Mouse (Mus musculus) forebrain, embryonic 16.5 days (tissue): ENCODE results near the gene Il22ra1. TPM values are rescaled to one million over a fixed set of nuclear protein-coding genes. Genes with fewer than 3 reads are reported as not detected.
A peak's percentile ranks its signal among the peaks of the same experiment; 100 is the strongest.
"Not testable (repeated sequence)": the region's sequence is repeated elsewhere in the genome, so short reads cannot be mapped to it uniquely, and the experiment has no call there.

Source experiments
- ATAC-seq: fragments of 200-750 bp; cut with Nextera tagmentation; 2 replicates; pipeline ENCODE4 v1.8.0; 2017; ENCODE audit warnings: mild to moderate bottlenecking, moderate library complexity
- H3K27ac ChIP-seq: fragments of 300-500 bp; sonication (generic); 2 replicates; pipeline ENCODE4 v1.5.1; 2014; ENCODE audit warnings: low read length, control low read depth
- H3K27me3 ChIP-seq: fragments of 300-500 bp; sonication (generic); replicated peaks from 2 replicates; pipeline ENCODE4 v1.6.1; 2014; ENCODE audit warnings: low read length; ENCODE audit not compliant: control insufficient read depth, insufficient read depth
- H3K36me3 ChIP-seq: fragments of 300-500 bp; sonication (generic); 2 replicates; pipeline ENCODE4 v1.6.1; 2014; ENCODE audit not compliant: control insufficient read depth, insufficient read depth
- H3K4me1 ChIP-seq: fragments of 300-500 bp; sonication (generic); replicated peaks from 2 replicates; pipeline ENCODE4 v1.6.1; 2014; ENCODE audit warnings: low read length; ENCODE audit not compliant: control insufficient read depth, insufficient read depth
- H3K4me2 ChIP-seq: fragments of 300-500 bp; sonication (generic); 2 replicates; pipeline ENCODE4 v1.6.1; 2014; ENCODE audit warnings: mild to moderate bottlenecking, low read length, control low read depth
- H3K4me3 ChIP-seq: fragments of 300-500 bp; sonication (generic); replicated peaks from 2 replicates; pipeline ENCODE4 v1.5.1; 2014; ENCODE audit warnings: mild to moderate bottlenecking, low read length, control low read depth
- H3K9ac ChIP-seq: fragments of 300-500 bp; sonication (generic); replicated peaks from 2 replicates; pipeline ENCODE4 v1.6.1; 2014; ENCODE audit warnings: low read depth, low read length, control low read depth
- H3K9me3 ChIP-seq: fragments of 300-500 bp; sonication (generic); 2 replicates; pipeline ENCODE4 v1.6.1; 2016; ENCODE audit warnings: low read length; ENCODE audit not compliant: control insufficient read depth
- WGBS: fragments of 180-500 bp; shearing (Covaris S2); extraction: QIAGEN DNeasy Blood & Tissue Kit; methylation state at CpG from one replicate; pipeline ENCODE4 v1.1.7; 2014; 5-methylcytosine and 5-hydroxymethylcytosine counted together
- polyA plus RNA-seq: library from polyadenylated mRNA; unstranded; fragments of >200 nt; fragmentation: Nextera tagmentation; extraction: Ambion mirVana; gene quantifications from 2 replicates; pipeline ENCODE4 v1.2.1, GENCODE M21; 2015

The Il22ra1 gene
- polyA plus RNA-seq, 1 experiment from 2014 or later, result not detected

GRCm38 (mm10) chr4:135698498-135698897, 29.5 kb upstream of the Il22ra1 start:
- no peak overlapping the region for H3K27ac ChIP-seq
- WGBS, result 85% methylated on average over 7 of the region's 7 CpGs
- H3K9me3 ChIP-seq, result no peaks in the 10 kb centered on the region
- no peak overlapping the region for H3K4me3 ChIP-seq
- no peaks in the 10 kb centered on the region for H3K27me3 ChIP-seq
- H3K4me2 ChIP-seq, result no peak overlapping the region
- no peaks in the 10 kb centered on the region for H3K36me3 ChIP-seq
- no peak overlapping the region for H3K9ac ChIP-seq
- no peak for ATAC-seq
- H3K4me1 ChIP-seq, result no peaks in the 10 kb centered on the region

GRCm38 (mm10) chr4:135703497-135703896, 24.5 kb upstream of the Il22ra1 start:
- no peak for ATAC-seq
- Histone ChIP-seq H3K27ac (no peak overlapping the region), H3K4me3 (no peak overlapping the region), H3K36me3 (no peaks in the 10 kb centered on the region), H3K4me2 (no peak overlapping the region), H3K27me3 (no peaks in the 10 kb centered on the region), H3K9me3 (no peaks in the 10 kb centered on the region), H3K9ac (no peak overlapping the region), H3K4me1 (no peaks in the 10 kb centered on the region)
- WGBS, result 82% methylated on average over 13 of the region's 13 CpGs

GRCm38 (mm10) chr4:135704016-135704415, 24.0 kb upstream of the Il22ra1 start:
- Histone ChIP-seq H3K27me3 (no peaks in the 10 kb centered on the region), H3K9me3 (no peaks in the 10 kb centered on the region), H3K27ac (no peak overlapping the region), H3K36me3 (no peaks in the 10 kb centered on the region), H3K4me2 (no peak overlapping the region), H3K4me3 (no peak overlapping the region), H3K4me1 (no peaks in the 10 kb centered on the region), H3K9ac (no peak overlapping the region)
- WGBS, result 36% methylated on average over 6 of the region's 6 CpGs
- no peak for ATAC-seq

- H3K9me3 ChIP-seq, result no peaks in the 10 kb centered on the region
- H3K4me1 ChIP-seq, result no peaks in the 10 kb centered on the region
- H3K4me2 ChIP-seq, result no peak overlapping the region
- no peaks in the 10 kb centered on the region for H3K36me3 ChIP-seq
- ATAC-seq, result no peak
- H3K9ac ChIP-seq, result no peak overlapping the region
- WGBS, result 95% methylated on average over 6 of the region's 6 CpGs
- no peak overlapping the region for H3K4me3 ChIP-seq
- no peak overlapping the region for H3K27ac ChIP-seq
- H3K27me3 ChIP-seq, result no peaks in the 10 kb centered on the region
Observed at GRCm38 (mm10) chr4:135706045-135706444, 21.9 kb upstream of the Il22ra1 start.

GRCm38 (mm10) chr4:135709072-135709564, 18.9 kb upstream of the Il22ra1 start:
- H3K4me2 ChIP-seq, result peak overlapping the region; percentile 35
- no peaks in the 10 kb centered on the region for H3K4me1 ChIP-seq
- H3K9ac ChIP-seq, result no peak overlapping the region
- no peak overlapping the region for H3K4me3 ChIP-seq
- no peaks in the 10 kb centered on the region for H3K36me3 ChIP-seq
- no peak for ATAC-seq
- H3K9me3 ChIP-seq, result no peaks in the 10 kb centered on the region
- no peaks in the 10 kb centered on the region for H3K27me3 ChIP-seq
- no peak overlapping the region for H3K27ac ChIP-seq
- WGBS, result 9% methylated on average over 8 of the region's 8 CpGs

GRCm38 (mm10) chr4:135709621-135710020, 18.4 kb upstream of the Il22ra1 start:
- Histone ChIP-seq H3K4me3 (no peak overlapping the region), H3K36me3 (no peaks in the 10 kb centered on the region), H3K27me3 (no peaks in the 10 kb centered on the region), H3K27ac (no peak overlapping the region), H3K4me1 (no peaks in the 10 kb centered on the region), H3K9ac (no peak overlapping the region), H3K9me3 (no peaks in the 10 kb centered on the region), H3K4me2 (no peak overlapping the region)
- no peak for ATAC-seq
- 72% methylated on average over 11 of the region's 11 CpGs for WGBS

GRCm38 (mm10) chr4:135710392-135710791, 17.6 kb upstream of the Il22ra1 start:
- Histone ChIP-seq H3K27ac (no peak overlapping the region), H3K36me3 (no peaks in the 10 kb centered on the region), H3K4me3 (no peak overlapping the region), H3K4me1 (no peaks in the 10 kb centered on the region), H3K27me3 (no peaks in the 10 kb centered on the region), H3K9ac (no peak overlapping the region), H3K9me3 (no peaks in the 10 kb centered on the region), H3K4me2 (no peak overlapping the region)
- ATAC-seq, result no peak
- WGBS, result 84% methylated on average over 3 of the region's 3 CpGs

GRCm38 (mm10) chr4:135714776-135715175, 13.2 kb upstream of the Il22ra1 start:
- H3K9ac ChIP-seq, result no peak overlapping the region
- H3K9me3 ChIP-seq, result no peaks in the 10 kb centered on the region
- no peaks in the 10 kb centered on the region for H3K36me3 ChIP-seq
- no peaks in the 10 kb centered on the region for H3K27me3 ChIP-seq
- no peak overlapping the region for H3K4me3 ChIP-seq
- 84% methylated on average over 8 of the region's 8 CpGs for WGBS
- H3K4me1 ChIP-seq, result no peaks in the 10 kb centered on the region
- ATAC-seq, result no peak
- no peak overlapping the region for H3K27ac ChIP-seq
- H3K4me2 ChIP-seq, result no peak overlapping the region

- H3K27ac ChIP-seq, H3K4me1 ChIP-seq, H3K9ac ChIP-seq, H3K4me3 ChIP-seq, H3K27me3 ChIP-seq, ATAC-seq, H3K4me2 ChIP-seq, H3K36me3 ChIP-seq, H3K9me3 ChIP-seq: not testable (repeated sequence)
- 95% methylated on average over 11 of the region's 11 CpGs for WGBS
Observed at GRCm38 (mm10) chr4:135716438-135716837, 11.5 kb upstream of the Il22ra1 start.
